Mouse (Mus musculus): ENCODE measurements around the gene Cox14. TPM values are rescaled to one million over a fixed set of nuclear protein-coding genes. Genes with fewer than 3 reads are reported as not detected.

Gene Cox14
- total and polyA plus RNA-seq, 3 experiments, result 215 to 358 (median 236) TPM

DNA sequence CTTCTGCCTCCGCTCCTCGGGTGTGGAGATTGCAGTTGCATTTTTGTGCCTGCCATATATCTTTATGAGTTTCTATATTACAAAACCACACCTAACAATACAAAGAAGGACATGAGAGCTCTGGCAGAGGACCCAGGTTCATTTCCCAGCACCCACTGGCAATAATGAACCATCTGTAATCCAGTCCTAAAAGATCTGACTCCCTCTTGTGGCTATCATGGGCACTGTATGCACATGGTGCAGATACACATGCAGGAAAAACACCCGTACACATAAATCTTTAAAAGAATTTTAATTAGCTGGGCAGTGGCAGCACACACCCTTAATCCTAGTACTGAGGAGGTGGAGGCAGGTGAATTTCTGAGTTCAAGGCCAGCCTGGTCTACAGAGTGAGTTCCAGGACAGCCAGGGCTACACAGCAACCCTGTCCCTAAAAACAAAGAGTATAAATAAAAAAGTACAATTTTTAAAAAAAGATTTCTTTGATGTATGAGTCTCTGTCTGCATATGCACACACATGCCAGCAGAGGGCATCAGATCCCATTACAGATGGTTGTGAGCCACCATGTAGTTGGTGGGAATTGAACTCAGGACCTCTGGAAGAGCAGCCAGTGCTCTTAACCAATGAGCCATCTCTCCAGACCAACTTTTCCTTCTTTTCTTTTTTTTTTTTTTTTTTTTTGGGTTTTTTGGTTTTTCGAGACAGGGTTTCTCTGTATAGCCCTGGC is 3.8 kb downstream of the Cox14 start:
- H3K36me3 ChIP-seq (ENCODE audit: control insufficient read depth, insufficient read depth, low read length), result peaks cover 3% of the 10 kb centered on the region; the same call in 1 of the 2 replicates
- no peak for TF ChIP-seq EP300 (IDR thresholded peaks at IDR 0.05; ENCODE audit: insufficient read depth, low read depth, low read length)
- TF ChIP-seq CTCF (IDR thresholded peaks at IDR 0.05), result no peak
- TF ChIP-seq POLR2A (IDR thresholded peaks at IDR 0.05; ENCODE audit: insufficient read depth, low read depth, low read length), result no peak

DNA sequence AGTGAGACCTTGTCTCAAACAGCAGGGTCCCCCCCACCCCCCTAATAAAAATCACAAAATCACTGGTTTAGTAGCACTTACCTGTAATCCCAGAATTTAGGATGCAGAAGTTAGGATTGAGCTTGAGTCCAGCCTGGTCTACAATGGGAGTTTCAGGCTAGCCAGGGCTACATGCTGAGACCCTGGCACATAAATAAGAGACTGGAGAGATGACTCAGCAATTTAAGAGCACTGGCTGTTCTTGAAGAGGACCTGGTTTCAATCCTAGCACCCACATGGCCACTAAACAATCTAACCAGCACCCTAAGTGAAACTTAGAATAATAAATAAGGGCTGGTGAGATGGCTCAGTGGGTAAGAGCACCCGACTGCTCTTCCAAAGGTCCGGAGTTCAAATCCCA is 5.7 kb downstream of the Cox14 start:
- DNase-seq, result no peak
- WGBS, result 97% methylated on average over 2 of the region's 2 CpGs
- Histone ChIP-seq H3K79me2 (replicated peaks; ENCODE audit: control insufficient read depth, insufficient read depth, low read length) (no peaks in the 10 kb centered on the region; the same call in 1 of the 2 replicates), H3K9ac (ENCODE audit: low read depth, low read length) (no peak overlapping the region), H3K4me3 (no peak overlapping the region), H3K27me3 (ENCODE audit: control insufficient read depth, insufficient read depth, low read length) (no peaks in the 10 kb centered on the region), H3K36me3 (ENCODE audit: control insufficient read depth, insufficient read depth, low read length) (peaks cover 3% of the 10 kb centered on the region; the same call in 1 of the 2 replicates), H3K27ac (no peak overlapping the region), H3K4me1 (ENCODE audit: control insufficient read depth, insufficient read depth, low read length) (no peaks in the 10 kb centered on the region)
- TF ChIP-seq EP300 (IDR thresholded peaks at IDR 0.05; ENCODE audit: insufficient read depth, low read depth, low read length), result no peak
- no peak for TF ChIP-seq CTCF (IDR thresholded peaks at IDR 0.05)
- TF ChIP-seq POLR2A (IDR thresholded peaks at IDR 0.05; ENCODE audit: insufficient read depth, low read depth, low read length), result no peak
- intact Hi-C loops (cut with DNase I), result no loop called here

More for the DNA sequence above, 3.8 kb downstream of the Cox14 start:
- Histone ChIP-seq H3K4me3 (no peak overlapping the region), H3K4me1 (ENCODE audit: control insufficient read depth, insufficient read depth, low read length) (peaks cover 4% of the 10 kb centered on the region), H3K9ac (ENCODE audit: low read depth, low read length) (no peak overlapping the region), H3K79me2 (replicated peaks; ENCODE audit: control insufficient read depth, insufficient read depth, low read length) (no peaks in the 10 kb centered on the region; the same call in 1 of the 2 replicates), H3K27ac (no peak overlapping the region), H3K27me3 (ENCODE audit: control insufficient read depth, insufficient read depth, low read length) (no peaks in the 10 kb centered on the region)
- WGBS, result 96% methylated on average over 3 of the region's 4 CpGs
- intact Hi-C loops (cut with DNase I), result loop anchor here (5.0 kb wide), 1 partner anchor 178 kb away; no protein-coding TSS in a partner anchor
- no peak for DNase-seq

DNA sequence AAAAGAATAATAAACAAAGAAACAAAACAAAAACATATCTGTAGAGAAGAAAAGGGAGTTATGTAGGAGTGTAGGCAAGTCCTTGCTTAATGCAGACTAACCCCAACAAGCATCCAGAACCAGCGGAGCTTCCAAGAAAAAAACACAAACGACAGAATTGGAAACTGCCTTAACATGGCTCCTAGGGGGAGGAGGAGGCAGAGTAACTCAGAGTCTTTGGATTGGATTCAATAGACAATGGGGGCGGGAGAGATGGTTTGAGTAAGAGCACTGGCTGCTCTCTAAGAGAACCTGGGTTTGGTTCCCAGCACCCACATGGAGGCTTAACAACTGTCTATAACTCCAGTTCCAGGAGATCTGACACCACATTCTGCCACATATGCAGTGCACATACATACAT is 6.3 kb downstream of the Cox14 start:
- Histone ChIP-seq H3K27me3 (ENCODE audit: control insufficient read depth, insufficient read depth, low read length) (no peaks in the 10 kb centered on the region), H3K4me3 (no peak overlapping the region), H3K4me1 (ENCODE audit: control insufficient read depth, insufficient read depth, low read length) (no peaks in the 10 kb centered on the region), H3K27ac (no peak overlapping the region), H3K36me3 (ENCODE audit: control insufficient read depth, insufficient read depth, low read length) (peaks cover under 1% of the 10 kb centered on the region; the same call in 1 of the 2 replicates), H3K79me2 (replicated peaks; ENCODE audit: control insufficient read depth, insufficient read depth, low read length) (no peaks in the 10 kb centered on the region; the same call in 1 of the 2 replicates), H3K9ac (ENCODE audit: low read depth, low read length) (no peak overlapping the region)
- no peak for DNase-seq
- TF ChIP-seq EP300 (IDR thresholded peaks at IDR 0.05; ENCODE audit: insufficient read depth, low read depth, low read length) (no peak), CTCF (IDR thresholded peaks at IDR 0.05) (no peak), POLR2A (IDR thresholded peaks at IDR 0.05; ENCODE audit: insufficient read depth, low read depth, low read length) (no peak)
- 93% methylated on average over 3 of the region's 3 CpGs for WGBS
- intact Hi-C loops (cut with DNase I), result no loop called here

DNA sequence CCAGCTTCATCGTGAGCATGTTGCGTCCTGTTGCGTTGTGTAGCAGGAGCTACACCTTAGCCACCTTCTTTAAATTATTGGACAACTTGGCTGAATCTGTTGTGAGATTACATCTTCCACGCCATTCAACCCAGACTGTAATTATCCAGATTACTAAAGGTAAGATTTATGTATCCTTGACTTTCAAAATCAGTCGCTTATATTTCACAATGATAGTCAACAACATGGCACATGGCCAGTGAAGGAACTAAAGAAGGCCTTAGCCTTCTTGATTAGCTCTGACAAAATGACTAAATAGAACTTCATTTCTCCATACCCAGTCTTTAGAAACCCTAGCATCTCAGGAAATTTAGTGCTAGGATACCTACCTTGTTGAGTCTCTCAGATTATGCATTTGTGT is 7.8 kb downstream of the Cox14 start:
- WGBS, result 99% methylated on average over 5 of the region's 5 CpGs
- H3K79me2 ChIP-seq (replicated peaks; ENCODE audit: control insufficient read depth, insufficient read depth, low read length), result no peaks in the 10 kb centered on the region
- no peaks in the 10 kb centered on the region for H3K4me1 ChIP-seq (ENCODE audit: control insufficient read depth, insufficient read depth, low read length)
- H3K27me3 ChIP-seq (ENCODE audit: control insufficient read depth, insufficient read depth, low read length), result no peaks in the 10 kb centered on the region
- H3K9ac ChIP-seq (ENCODE audit: low read depth, low read length), result no peak overlapping the region
- intact Hi-C loops (cut with DNase I), result no loop called here
- H3K36me3 ChIP-seq (ENCODE audit: control insufficient read depth, insufficient read depth, low read length), result no peaks in the 10 kb centered on the region
- no peak overlapping the region for H3K4me3 ChIP-seq
- no peak for TF ChIP-seq EP300 (IDR thresholded peaks at IDR 0.05; ENCODE audit: insufficient read depth, low read depth, low read length)
- no peak for TF ChIP-seq POLR2A (IDR thresholded peaks at IDR 0.05; ENCODE audit: insufficient read depth, low read depth, low read length)
- no peak for TF ChIP-seq CTCF (IDR thresholded peaks at IDR 0.05)
- no peak overlapping the region for H3K27ac ChIP-seq
- DNase-seq, result no peak

DNA sequence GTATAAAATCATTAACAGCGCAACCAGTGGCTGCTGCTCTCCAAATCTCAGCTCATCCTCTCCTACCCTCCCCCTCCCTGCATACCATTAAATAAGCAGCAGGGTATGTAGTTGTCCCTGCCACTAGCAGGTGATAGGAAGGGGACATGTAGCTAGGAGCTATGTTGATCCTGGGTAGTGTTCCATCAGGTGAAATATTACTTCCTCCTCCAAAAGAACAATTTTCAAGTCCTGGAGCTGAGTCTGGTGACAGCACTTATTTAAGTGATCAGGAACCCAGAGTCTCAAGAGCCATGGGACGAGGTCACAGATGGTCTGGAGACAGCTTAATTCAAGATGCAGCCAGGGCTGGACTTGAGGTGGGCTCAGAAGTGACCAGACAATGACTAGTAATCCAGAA is 10.2 kb downstream of the Cox14 start:
- H3K4me1 ChIP-seq (ENCODE audit: control insufficient read depth, insufficient read depth, low read length), result no peaks in the 10 kb centered on the region
- no peak overlapping the region for H3K4me3 ChIP-seq
- peak; percentile 100 for DNase-seq
- WGBS, result 94% methylated on average over 2 of the region's 2 CpGs
- no peaks in the 10 kb centered on the region for H3K36me3 ChIP-seq (ENCODE audit: control insufficient read depth, insufficient read depth, low read length)
- no peak overlapping the region for H3K9ac ChIP-seq (ENCODE audit: low read depth, low read length)
- H3K27ac ChIP-seq, result no peak overlapping the region
- no peak for TF ChIP-seq POLR2A (IDR thresholded peaks at IDR 0.05; ENCODE audit: insufficient read depth, low read depth, low read length)
- TF ChIP-seq CTCF (IDR thresholded peaks at IDR 0.05), result no peak
- TF ChIP-seq EP300 (IDR thresholded peaks at IDR 0.05; ENCODE audit: insufficient read depth, low read depth, low read length), result no peak
- intact Hi-C loops (cut with DNase I), result no loop called here
- no peaks in the 10 kb centered on the region for H3K27me3 ChIP-seq (ENCODE audit: control insufficient read depth, insufficient read depth, low read length)
- H3K79me2 ChIP-seq (replicated peaks; ENCODE audit: control insufficient read depth, insufficient read depth, low read length), result no peaks in the 10 kb centered on the region

DNA sequence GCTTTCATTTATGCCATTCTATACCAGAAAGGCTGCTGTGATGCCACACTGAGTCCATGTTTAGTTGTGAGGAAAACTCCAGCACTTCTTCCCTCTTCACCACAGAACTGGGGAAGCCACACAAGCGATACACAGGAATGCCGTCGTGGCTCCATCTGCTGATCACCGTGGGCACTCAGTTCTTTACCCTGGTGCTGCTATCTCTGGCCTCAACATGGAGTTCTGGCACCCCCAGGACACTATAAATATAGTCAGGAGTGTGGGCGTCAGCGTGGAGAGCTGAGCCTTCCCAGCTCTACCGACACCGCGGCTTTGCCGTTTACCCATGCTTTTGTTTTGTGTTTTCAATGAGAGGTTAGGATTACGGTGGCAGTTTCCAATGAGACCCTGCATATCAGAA is 11.3 kb downstream of the Cox14 start:
- no peak overlapping the region for H3K4me3 ChIP-seq
- no peak for TF ChIP-seq CTCF (IDR thresholded peaks at IDR 0.05)
- no peak for TF ChIP-seq POLR2A (IDR thresholded peaks at IDR 0.05; ENCODE audit: insufficient read depth, low read depth, low read length)
- no peak for TF ChIP-seq EP300 (IDR thresholded peaks at IDR 0.05; ENCODE audit: insufficient read depth, low read depth, low read length)
- no peak for DNase-seq
- H3K79me2 ChIP-seq (replicated peaks; ENCODE audit: control insufficient read depth, insufficient read depth, low read length), result no peaks in the 10 kb centered on the region
- no peaks in the 10 kb centered on the region for H3K4me1 ChIP-seq (ENCODE audit: control insufficient read depth, insufficient read depth, low read length)
- intact Hi-C loops (cut with DNase I), result no loop called here
- H3K27me3 ChIP-seq (ENCODE audit: control insufficient read depth, insufficient read depth, low read length), result no peaks in the 10 kb centered on the region
- no peaks in the 10 kb centered on the region for H3K36me3 ChIP-seq (ENCODE audit: control insufficient read depth, insufficient read depth, low read length)
- no peak overlapping the region for H3K9ac ChIP-seq (ENCODE audit: low read depth, low read length)
- H3K27ac ChIP-seq, result no peak overlapping the region
- WGBS, result 73% methylated on average over 11 of the region's 11 CpGs

All from heart, adult 2 months (tissue).